Mouse (Mus musculus) fat pad, adult 2 months (tissue): ENCODE results near the gene Bmx.

Experiments
- DNase-seq: peaks from one replicate; pipeline ENCODE4 v3.0.0-alpha.2; 2011; ENCODE audit warnings: low read depth, low spot score; ENCODE audit errors: extremely low read depth

The Bmx gene

GRCm38 (mm10) chrX:164175780-164176179, 82.2 kb downstream of the Bmx start:
- DNase-seq, result no peak

DNA sequence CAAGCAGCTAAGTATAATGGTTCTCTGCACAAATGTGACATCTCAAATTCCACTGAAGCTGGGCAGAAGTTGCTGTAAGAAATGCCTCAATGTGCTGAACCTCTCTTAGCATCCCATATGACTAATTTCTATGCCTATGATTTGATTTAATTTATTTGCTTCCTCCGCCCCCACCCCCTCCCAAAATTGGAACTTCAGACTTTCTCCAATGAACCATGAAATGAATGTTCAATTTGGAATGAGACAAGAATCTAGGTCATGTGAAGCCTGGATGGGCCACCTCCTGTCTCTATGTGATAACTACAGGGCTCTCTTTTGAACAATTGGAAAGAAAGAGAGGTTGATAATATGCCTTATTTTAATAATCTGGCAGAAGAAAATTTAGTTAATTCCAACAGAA, 82.7 kb downstream of the Bmx start:
- no peak for DNase-seq

DNA sequence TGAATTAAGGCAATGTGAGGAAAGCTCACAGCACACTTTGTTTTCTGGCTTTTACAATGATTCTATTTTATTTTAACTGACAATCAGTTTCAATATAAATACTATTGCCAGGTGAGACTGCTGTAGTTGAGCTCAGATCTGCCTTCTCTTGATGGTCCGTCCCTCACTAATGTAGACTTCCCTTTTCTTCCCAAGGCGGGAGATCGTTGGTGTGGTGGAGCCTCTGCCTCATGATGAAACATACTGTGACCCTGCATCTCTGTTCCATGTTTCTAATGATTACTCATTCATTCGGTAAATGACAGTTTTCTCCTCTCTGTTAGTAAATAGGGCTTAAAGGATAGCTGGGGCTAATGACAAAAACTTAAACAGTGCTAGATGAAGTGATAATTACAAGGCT, 84.1 kb downstream of the Bmx start:
- no peak for DNase-seq

- DNase-seq, result no peak
Observed at GRCm38 (mm10) chrX:164171034-164171433, 87.0 kb downstream of the Bmx start.

- no peak for DNase-seq
Observed at GRCm38 (mm10) chrX:164164681-164165080, 93.3 kb downstream of the Bmx start.

DNA sequence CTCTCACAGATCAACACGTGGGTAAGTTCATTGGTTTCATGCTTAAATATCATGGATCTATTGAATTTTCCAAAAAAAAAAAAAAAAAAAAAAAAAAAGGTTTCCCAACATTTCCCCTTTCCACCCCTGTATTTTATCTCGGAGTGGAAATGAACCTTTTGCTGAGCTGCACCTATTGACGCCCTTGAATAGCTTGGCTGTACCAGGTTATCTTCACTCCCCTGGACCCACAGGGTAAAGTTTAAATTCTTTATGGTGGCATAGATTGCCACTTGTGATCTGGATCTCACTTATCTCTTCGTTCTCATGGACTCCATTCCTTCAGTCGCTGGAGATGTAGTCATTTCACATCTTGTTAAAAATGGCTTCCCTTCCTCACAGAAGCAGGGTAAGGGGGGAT, 103.4 kb downstream of the Bmx start:
- DNase-seq, result no peak

DNA sequence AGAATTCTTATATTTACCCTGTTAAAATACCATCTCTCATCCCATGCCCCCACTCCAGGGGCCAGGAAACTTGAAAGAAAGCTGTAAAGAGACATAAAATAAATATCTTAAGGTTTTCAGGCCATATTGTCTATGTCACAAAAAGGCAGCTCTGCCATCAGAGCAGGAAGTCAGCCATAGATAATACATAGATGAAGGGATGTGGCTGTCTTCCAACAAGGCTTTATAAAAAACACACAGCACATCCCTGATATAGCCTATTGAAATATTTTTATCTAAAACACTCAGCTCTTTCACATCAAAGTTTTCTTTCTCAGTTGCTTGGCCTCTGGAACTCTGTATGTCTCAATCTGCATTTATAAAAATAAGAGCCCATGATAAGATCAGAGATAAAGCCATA, 104.4 kb downstream of the Bmx start:
- no peak for DNase-seq

- no peak for DNase-seq
Observed at GRCm38 (mm10) chrX:164152703-164153102, 105.3 kb downstream of the Bmx start.

DNA sequence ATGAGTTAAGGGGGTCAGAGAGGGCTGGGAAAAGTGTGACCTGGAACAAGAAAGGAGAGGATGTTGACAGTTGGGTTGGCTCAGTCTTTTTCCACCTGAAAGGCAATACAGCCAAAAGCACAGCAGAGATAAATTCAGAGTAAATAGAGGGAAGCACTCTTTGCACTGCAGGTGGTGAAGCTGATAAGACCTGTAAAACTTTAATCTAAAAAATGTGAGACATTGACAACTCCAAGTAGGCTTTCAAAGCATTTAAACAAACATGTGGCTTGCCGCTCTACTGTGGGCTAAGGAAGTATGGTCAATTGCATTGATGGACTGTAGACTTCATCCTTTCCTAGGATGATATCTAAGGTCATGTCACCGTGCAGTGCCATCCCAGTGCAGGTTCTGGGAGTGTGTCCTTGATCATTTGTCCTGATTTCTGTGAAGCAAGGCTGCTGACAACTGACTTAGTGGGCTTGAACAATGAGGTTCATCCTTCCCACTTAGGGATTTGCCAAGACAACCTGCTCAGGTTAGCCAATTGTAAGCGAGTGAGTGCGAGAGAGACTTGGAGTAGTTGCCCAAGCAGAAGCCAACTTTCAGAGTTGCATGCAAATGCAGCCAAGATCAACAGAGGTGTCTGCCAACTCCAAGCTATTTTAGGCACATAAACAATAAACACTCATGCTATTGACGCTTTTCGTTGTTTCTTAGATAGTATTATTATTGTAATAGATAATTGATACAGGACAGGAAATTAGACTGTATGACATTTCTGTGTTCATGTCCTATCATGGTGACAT, 112.3 kb downstream of the Bmx start:
- no peak for DNase-seq
